Mouse (Mus musculus): ENCODE measurements around the gene Zfp418. TPM values are rescaled to one million over a fixed set of nuclear protein-coding genes. Genes with fewer than 3 reads are reported as not detected.
"Not testable (repeated sequence)": the region's sequence is repeated elsewhere in the genome, so short reads cannot be mapped to it uniquely, and the experiment has no call there.

Gene Zfp418
- total RNA-seq (2015; ENCODE audit: low replicate concordance) (1.1 TPM in 1 of 2 replicates, not detected in the other), total RNA-seq (2017; ENCODE audit: low replicate concordance) (not detected in 2 replicates)

GRCm38 (mm10) chr7:7171227-7172147 lies at the start of gene Zfp418:
TSS of gene Zfp418 (plus strand) at chr7:7171330.
- ATAC-seq (replicated peaks; ENCODE audit: low FRiP score, poor library complexity, severe bottlenecking) = peak; percentile 39; the same call in 1 of the 2 replicates

DNA sequence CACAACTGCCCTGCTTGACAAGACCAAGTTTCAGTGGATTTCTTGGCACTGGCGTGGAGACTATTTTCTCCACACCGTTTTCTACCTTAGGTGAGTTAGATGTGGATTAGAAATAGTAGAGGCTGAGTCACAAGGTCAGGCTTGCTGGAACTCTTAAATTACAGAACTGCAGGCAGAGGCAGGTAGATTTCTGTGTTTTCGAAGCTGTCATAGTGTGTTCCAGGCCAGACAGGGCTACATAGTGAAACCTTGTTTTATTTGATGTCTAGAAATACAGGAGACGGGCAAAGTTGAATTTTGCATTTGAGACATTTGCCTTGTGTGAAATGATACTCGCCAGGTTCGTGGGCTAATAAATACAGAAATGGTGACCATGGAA lies 49.5 kb upstream of the Zfp418 start:
- ATAC-seq (replicated peaks; ENCODE audit: low FRiP score, poor library complexity, severe bottlenecking) = no peak

DNA sequence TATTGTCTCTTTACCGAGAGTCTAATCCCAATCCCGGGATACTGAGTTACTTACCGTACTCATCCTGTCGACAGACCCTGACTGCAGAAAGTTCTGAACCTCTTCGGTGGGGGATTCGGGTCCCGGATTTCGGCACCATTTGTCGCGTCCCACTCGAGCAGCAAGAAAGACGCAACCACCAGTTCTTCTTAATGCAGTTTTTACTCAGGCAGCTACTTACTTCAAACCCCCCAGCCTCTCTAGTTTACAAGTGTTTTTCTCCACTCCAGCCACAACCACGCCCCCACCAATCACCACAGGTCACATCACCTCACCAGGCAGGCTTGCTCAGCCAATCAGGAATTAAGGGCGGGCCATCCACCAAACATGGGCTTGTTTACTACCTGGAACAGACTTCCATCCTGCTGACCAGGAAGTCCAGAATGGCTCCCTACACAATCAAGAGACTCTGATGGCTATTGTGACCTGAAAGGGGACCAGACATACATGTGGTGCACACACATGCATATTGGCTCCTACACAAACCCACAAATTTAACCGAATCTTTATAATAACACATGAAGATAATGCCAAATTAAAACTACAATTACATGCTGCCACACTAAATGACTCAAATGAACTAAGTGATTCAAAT lies 40.5 kb upstream of the Zfp418 start:
- ATAC-seq (replicated peaks; ENCODE audit: low FRiP score, poor library complexity, severe bottlenecking) = not testable (repeated sequence)

- no peak for ATAC-seq (replicated peaks; ENCODE audit: low FRiP score, poor library complexity, severe bottlenecking)
Measured at GRCm38 (mm10) chr7:7132751-7133150, 38.4 kb upstream of the Zfp418 start.

DNA sequence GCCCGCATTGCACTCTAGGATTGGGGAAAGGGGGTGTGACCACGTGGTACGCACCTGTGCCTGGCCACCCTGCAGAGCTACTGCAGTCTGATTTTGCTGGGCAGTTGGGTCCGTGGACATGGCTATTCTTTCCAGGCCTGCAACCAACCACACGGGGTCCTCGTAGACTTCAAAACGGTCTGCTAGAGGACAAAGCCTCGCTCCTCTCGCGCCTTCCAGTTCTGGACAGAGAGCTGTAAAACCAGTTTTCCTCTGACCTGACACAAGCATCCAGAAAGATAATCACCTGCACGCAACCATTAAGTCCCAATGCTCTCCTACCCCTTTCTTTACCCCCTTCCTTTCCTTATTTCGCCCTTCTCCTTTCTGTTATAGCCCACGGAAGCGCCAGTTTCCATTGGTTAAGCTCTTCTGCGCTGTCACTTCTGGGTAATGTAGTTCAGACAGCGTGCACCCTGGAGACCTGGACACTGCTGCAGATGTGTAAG lies 34.7 kb upstream of the Zfp418 start, which contains the start of gene Zfp773:
TSS of gene Zfp773 (minus strand) at position 377 of the 488 bp plus-strand sequence.
- no peak for ATAC-seq (replicated peaks; ENCODE audit: low FRiP score, poor library complexity, severe bottlenecking)

DNA sequence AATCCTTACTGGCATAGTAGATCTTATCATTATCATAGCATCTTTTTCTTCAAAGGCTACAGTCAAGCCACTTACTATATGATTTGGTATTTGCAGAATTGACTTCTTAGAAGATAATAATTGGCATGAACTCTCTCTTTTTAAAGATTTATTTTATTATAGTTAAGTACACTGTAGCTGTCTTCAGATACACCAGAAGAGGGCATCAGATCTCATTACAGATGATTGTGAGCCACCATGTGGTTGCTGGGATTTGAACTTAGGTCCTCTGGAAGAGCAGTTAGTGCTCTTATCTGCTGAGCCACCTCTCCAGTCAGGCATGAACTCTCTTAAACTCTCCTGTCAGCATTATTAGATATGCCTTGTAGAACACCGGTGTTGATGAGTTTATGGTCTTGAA lies 26.9 kb upstream of the Zfp418 start:
- no peak for ATAC-seq (replicated peaks; ENCODE audit: low FRiP score, poor library complexity, severe bottlenecking)

DNA sequence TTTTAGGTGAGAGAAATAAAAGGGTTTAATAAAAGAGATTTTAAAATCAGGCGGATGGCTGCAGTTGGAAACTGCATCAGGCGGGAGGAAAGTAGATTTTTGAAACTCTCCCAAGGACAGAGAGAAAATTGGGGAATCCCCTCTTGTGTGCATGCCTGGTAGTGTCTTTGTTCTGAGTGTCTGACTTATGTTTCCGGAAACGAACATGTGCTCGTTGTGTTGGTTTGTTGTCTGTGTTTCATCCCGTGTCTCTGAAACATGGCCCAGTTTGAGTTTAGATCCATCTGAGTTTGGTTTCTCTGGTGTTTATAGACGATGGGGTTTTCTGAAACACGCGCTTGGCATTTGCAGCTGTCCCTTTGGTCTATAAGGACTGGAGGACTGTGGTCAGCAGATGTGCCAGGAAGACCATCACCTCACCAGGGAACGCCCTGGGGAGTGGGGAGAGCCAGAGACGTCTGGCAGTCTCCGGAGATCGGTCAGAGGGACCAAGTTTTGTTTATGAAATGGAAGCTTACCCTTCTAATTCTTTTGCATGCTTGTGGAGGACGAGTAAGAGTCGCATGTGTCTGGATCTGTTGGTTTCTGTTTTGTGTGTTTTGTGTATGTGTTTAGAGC lies 25.0 kb upstream of the Zfp418 start:
- no peak for ATAC-seq (replicated peaks; ENCODE audit: low FRiP score, poor library complexity, severe bottlenecking)

DNA sequence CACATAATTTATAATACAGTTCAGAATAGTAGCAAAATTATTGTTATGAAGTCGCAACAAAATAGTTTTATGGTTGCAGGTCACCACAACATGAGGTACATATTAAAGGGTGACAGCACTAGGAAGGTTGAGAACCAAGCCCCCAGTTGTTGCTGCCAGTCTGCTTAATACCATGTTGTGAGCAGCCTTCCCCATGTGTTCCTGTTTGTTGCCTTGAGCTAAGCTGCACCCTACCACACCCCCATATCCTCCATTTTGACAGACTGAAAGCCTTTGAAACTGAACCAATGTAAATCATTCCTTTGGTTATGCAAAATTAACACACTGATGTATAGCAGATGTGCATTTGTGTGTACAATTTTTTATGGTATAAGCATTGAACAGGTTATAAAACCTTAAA lies 14.8 kb downstream of the Zfp418 start:
- ATAC-seq (replicated peaks; ENCODE audit: low FRiP score, poor library complexity, severe bottlenecking) = no peak

DNA sequence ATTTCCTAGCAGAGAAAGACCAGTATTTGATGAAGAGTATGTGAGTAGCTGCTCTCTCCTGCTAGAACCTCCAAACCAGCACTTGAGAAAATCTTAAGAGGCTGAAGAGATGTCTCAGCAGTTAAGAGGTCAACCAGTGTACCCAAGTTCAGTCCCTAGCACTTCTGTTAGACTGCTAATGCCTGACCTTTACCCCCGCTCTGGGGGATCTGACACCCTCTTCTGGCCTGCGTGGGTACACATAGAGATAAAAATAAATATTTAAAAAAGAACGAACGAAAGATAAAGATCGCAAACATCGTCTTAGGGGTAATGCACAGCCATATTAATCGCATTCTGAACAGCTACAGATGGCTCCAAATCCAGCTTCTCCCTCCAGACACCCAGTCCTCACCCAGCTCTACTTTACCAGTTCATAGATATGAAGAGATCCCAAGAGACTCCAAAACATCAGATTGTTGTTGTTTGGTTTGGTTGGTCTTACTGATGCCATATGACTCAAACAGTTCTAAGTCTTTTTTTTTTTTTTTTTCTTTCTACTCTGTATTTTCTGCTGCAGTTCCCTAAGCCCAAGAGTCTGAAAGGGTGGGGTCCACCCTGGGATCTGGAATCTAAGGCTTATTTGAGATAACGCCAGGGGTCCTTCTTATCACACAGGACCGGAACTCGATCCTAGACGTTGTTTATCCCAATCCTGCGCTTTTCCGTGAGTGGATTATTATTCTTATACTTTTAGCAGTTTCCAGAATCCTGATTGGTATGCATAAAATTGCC lies 16.5 kb downstream of the Zfp418 start:
- no peak for ATAC-seq (replicated peaks; ENCODE audit: low FRiP score, poor library complexity, severe bottlenecking)

DNA sequence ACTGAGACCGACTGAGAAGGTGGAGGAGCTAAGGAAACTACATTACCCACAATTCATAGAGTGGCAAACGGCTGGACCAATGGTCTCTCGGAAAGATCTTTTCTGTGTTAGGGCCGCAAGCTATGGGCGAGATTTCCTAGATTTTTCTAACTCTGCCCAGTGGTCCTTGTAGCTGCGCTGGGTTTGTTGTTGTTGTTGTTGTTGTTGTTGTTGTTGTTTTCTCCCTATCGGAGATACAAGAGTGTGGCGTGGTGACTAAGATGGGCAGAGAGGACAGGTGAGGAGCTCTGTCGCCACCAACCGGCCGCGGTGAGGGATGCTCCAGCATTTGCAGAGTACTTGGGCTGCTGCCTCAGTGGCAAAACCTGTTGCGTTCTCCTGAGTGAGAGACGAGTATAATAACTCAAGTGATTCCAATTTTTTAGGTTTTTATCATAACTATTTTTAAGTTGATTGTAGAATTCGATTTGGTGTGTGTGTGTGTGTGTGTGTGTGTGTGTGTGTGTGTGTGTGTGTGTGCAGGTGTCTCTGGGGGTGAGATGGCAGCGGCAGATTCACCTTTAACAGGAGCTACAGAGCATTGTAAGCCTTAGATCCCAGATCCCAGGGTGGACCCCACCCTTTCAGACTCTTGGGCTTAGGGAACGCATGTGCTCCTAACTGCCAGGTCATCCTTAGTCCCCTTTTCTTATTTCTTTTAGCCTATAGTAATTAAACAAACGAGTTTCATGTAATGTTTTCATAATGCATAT lies 17.2 kb downstream of the Zfp418 start:
- ATAC-seq (replicated peaks; ENCODE audit: low FRiP score, poor library complexity, severe bottlenecking) = peak; percentile 83

DNA sequence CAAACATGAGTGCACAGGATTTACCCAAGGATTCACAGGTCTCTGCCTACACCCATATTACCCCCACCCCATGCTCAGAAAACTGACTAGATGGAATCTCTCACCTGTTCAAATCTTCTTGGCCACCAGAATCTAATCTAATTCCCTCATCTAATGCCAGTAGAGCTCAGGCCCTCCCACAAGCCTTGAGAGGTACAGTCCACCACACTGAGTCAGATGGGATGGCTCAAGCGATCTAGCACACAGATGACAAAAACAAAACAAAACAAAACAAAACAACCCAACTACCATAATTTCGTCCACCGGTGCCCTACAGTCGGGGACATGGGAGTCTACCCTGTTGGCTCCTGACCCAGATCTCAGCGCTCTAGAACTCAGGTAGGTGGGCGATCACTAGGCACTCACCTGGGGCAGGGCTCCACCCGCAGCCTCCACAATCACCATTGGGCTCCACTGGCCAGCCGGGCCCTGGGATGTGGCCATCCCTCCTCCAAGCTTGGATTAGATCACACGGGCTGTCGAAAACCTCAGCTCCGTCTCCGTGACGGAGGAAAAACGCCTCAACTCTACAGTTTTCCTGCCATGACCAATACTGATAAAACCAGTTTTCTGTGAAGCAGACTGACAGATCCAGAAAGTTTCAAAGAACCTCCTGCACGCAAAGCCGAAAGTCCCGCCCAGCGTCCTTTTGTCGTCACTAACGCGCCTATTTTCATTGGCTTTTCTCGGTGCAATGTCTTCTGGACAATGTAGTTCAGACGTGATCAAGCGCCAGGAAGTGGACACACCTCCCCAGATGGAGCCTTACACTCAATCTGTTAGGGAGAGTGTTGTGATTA lies 38.4 kb downstream of the Zfp418 start, which contains the start of gene Zfp772:
TSS of gene Zfp772 (minus strand) at position 686 of the 839 bp plus-strand sequence.
- ATAC-seq (replicated peaks; ENCODE audit: low FRiP score, poor library complexity, severe bottlenecking) = not testable (repeated sequence)

Other genes starting within 250 kb of the Zfp418 start
- gene Aurkc, start 176.0 kb upstream of the Zfp418 start, total RNA-seq (2015; ENCODE audit: low replicate concordance) = not detected in 2 replicates
- gene Aurkc, start 176.0 kb upstream of the Zfp418 start, total RNA-seq (2017; ENCODE audit: low replicate concordance) = not detected in 2 replicates
- 1.1 and 8.4 TPM in 2 replicates for gene Zfp954, start 49.8 kb upstream of the Zfp418 start, total RNA-seq (2015; ENCODE audit: low replicate concordance)
- gene Zfp954, start 49.8 kb upstream of the Zfp418 start, total RNA-seq (2017; ENCODE audit: low replicate concordance) = 2.6 TPM in 2 replicates
- not detected in 2 replicates for gene Zfp773, start 34.6 kb upstream of the Zfp418 start, total RNA-seq (2015; ENCODE audit: low replicate concordance)
- 0.39 and 0.53 TPM in 2 replicates for gene Zfp773, start 34.6 kb upstream of the Zfp418 start, total RNA-seq (2017; ENCODE audit: low replicate concordance)
- gene Zfp772, start 38.7 kb downstream of the Zfp418 start, total RNA-seq (2015; ENCODE audit: low replicate concordance) = 3.8 TPM in 1 of 2 replicates, not detected in the other
- gene Zfp772, start 38.7 kb downstream of the Zfp418 start, total RNA-seq (2017; ENCODE audit: low replicate concordance) = 0.39 and 1.5 TPM in 2 replicates
- 2.2 TPM in 1 of 2 replicates, not detected in the other for gene Vmn2r29, start 76.0 kb downstream of the Zfp418 start, total RNA-seq (2015; ENCODE audit: low replicate concordance)
- gene Vmn2r29, start 76.0 kb downstream of the Zfp418 start, total RNA-seq (2017; ENCODE audit: low replicate concordance) = 1.7 TPM in 1 of 2 replicates, not detected in the other
- gene Gm45844, start 107.0 kb downstream of the Zfp418 start, total RNA-seq (2015; ENCODE audit: low replicate concordance) = 7.6 TPM in 1 of 2 replicates, not detected in the other
- gene Gm45844, start 107.0 kb downstream of the Zfp418 start, total RNA-seq (2017; ENCODE audit: low replicate concordance) = not detected in 2 replicates
- gene Clcn4, start 129.5 kb downstream of the Zfp418 start, total RNA-seq (2015; ENCODE audit: low replicate concordance) = 11.7 and 16.9 TPM in 2 replicates
- 8.5 and 15.0 TPM in 2 replicates for gene Clcn4, start 129.5 kb downstream of the Zfp418 start, total RNA-seq (2017; ENCODE audit: low replicate concordance)
- gene Vmn2r30, start 166.3 kb downstream of the Zfp418 start, total RNA-seq (2015; ENCODE audit: low replicate concordance) = not detected in 2 replicates
- gene Vmn2r30, start 166.3 kb downstream of the Zfp418 start, total RNA-seq (2017; ENCODE audit: low replicate concordance) = not detected in 2 replicates
- not detected in 2 replicates for gene Gm45783, start 203.2 kb downstream of the Zfp418 start, total RNA-seq (2015; ENCODE audit: low replicate concordance)
- gene Gm45783, start 203.2 kb downstream of the Zfp418 start, total RNA-seq (2017; ENCODE audit: low replicate concordance) = not detected in 2 replicates
- gene Vmn2r31, start 228.4 kb downstream of the Zfp418 start, total RNA-seq (2015; ENCODE audit: low replicate concordance) = not detected in 2 replicates
- not detected in 2 replicates for gene Vmn2r31, start 228.4 kb downstream of the Zfp418 start, total RNA-seq (2017; ENCODE audit: low replicate concordance)